Mouse (Mus musculus) intestine, embryonic 15.5 days (tissue): Measurements from ENCODE around the gene Snx29. TPM values are rescaled to one million over a fixed set of nuclear protein-coding genes. Genes with fewer than 3 reads are reported as not detected.
"Not testable (repeated sequence)": the region's sequence is repeated elsewhere in the genome, so short reads cannot be mapped to it uniquely, and the experiment has no call there.

ENCODE experiments used
- ATAC-seq: fragments of 200-750 bp; cut with Nextera tagmentation; 2 replicates; pipeline ENCODE4 v1.8.0; 2017; ENCODE audit warnings: moderate TSS enrichment, moderate library complexity
- H3K27ac ChIP-seq: fragments of 300-500 bp; sonication (generic); 2 replicates; pipeline ENCODE4 v1.5.1; 2015; ENCODE audit warnings: mild to moderate bottlenecking, inconsistent platforms
- H3K27me3 ChIP-seq: fragments of 300-500 bp; sonication (generic); replicated peaks from 2 replicates; pipeline ENCODE4 v1.6.1; 2015; ENCODE audit warnings: inconsistent platforms
- H3K36me3 ChIP-seq: fragments of 300-500 bp; sonication (generic); 2 replicates; pipeline ENCODE4 v1.6.1; 2015; ENCODE audit warnings: inconsistent platforms
- H3K4me1 ChIP-seq: fragments of 300-500 bp; sonication (generic); replicated peaks from 2 replicates; pipeline ENCODE4 v1.6.1; 2015; ENCODE audit warnings: inconsistent platforms
- H3K4me2 ChIP-seq: fragments of 300-500 bp; sonication (generic); replicated peaks from 2 replicates; pipeline ENCODE4 v1.6.1; 2015; ENCODE audit warnings: mild to moderate bottlenecking, inconsistent platforms
- H3K4me3 ChIP-seq: fragments of 300-500 bp; sonication (generic); replicated peaks from 2 replicates; pipeline ENCODE4 v1.5.1; 2015; ENCODE audit warnings: inconsistent platforms
- H3K9ac ChIP-seq: fragments of 300-500 bp; sonication (generic); 2 replicates; pipeline ENCODE4 v1.6.1; 2015; ENCODE audit warnings: inconsistent platforms
- H3K9me3 ChIP-seq: fragments of 300-500 bp; sonication (generic); 2 replicates; pipeline ENCODE4 v1.6.1; 2016; ENCODE audit warnings: inconsistent platforms
- WGBS: fragments of 180-500 bp; shearing (Covaris S2); methylation state at CpG from one replicate; pipeline ENCODE4 v1.1.7; 2015; 5-methylcytosine and 5-hydroxymethylcytosine counted together
- polyA plus RNA-seq: library from polyadenylated mRNA; unstranded; fragments of >200 nt; fragmentation: Nextera tagmentation; extraction: Ambion mirVana; gene quantifications from 2 replicates; pipeline ENCODE4 v1.2.1, GENCODE M21; 2015

The Snx29 gene
- polyA plus RNA-seq, 1 experiment from 2014 or later: 5.7 TPM

GRCm38 (mm10) chr16:11315786-11316320, 6.9 kb upstream of the Snx29 start:
- WGBS: 65% methylated on average over 5 of the region's 5 CpGs
- H3K4me3 ChIP-seq: no peak overlapping the region
- H3K4me2 ChIP-seq: no peak overlapping the region
- no peaks in the 10 kb centered on the region for H3K27me3 ChIP-seq
- no peaks in the 10 kb centered on the region for H3K4me1 ChIP-seq
- no peak overlapping the region for H3K9ac ChIP-seq
- ATAC-seq: 0 out of 2 replicates have a peak, but pooled peaks have one; percentile 31
- H3K9me3 ChIP-seq: no peaks in the 10 kb centered on the region
- H3K27ac ChIP-seq: no peak overlapping the region
- H3K36me3 ChIP-seq: no peaks in the 10 kb centered on the region

GRCm38 (mm10) chr16:11316748-11317147, 6.0 kb upstream of the Snx29 start:
- Histone ChIP-seq H3K4me1 (no peaks in the 10 kb centered on the region), H3K27me3 (no peaks in the 10 kb centered on the region), H3K4me3 (no peak overlapping the region), H3K36me3 (no peaks in the 10 kb centered on the region), H3K27ac (no peak overlapping the region), H3K4me2 (no peak overlapping the region), H3K9ac (no peak overlapping the region), H3K9me3 (no peaks in the 10 kb centered on the region)
- ATAC-seq: no peak
- WGBS: 79% methylated on average over 5 of the region's 5 CpGs

GRCm38 (mm10) chr16:11317324-11317723, 5.4 kb upstream of the Snx29 start:
- no peaks in the 10 kb centered on the region for H3K27me3 ChIP-seq

GRCm38 (mm10) chr16:11323324-11324051, 780 bp downstream of the Snx29 start:
- Histone ChIP-seq H3K27ac (peak overlapping the region; percentile 74), H3K9me3 (no peaks in the 10 kb centered on the region), H3K4me1 (peaks cover 10% of the 10 kb centered on the region; the same call in 1 of the 2 replicates), H3K4me3 (peak overlapping the region; percentile 94), H3K4me2 (peak overlapping the region; percentile 92), H3K9ac (peak overlapping the region; percentile 81), H3K27me3 (no peaks in the 10 kb centered on the region), H3K36me3 (no peaks in the 10 kb centered on the region)
- peak; percentile 26; the same call in 1 of the 2 replicates for ATAC-seq
- 4% methylated on average over 17 of the region's 17 CpGs for WGBS

More at GRCm38 (mm10) chr16:11317324-11317723, 5.4 kb upstream of the Snx29 start:
- Histone ChIP-seq H3K36me3 (no peaks in the 10 kb centered on the region), H3K9ac (no peak overlapping the region), H3K4me1 (0 out of 2 replicates have a peak, but pooled peaks cover 2% of the 10 kb centered on the region), H3K4me2 (no peak overlapping the region), H3K27ac (0 out of 2 replicates have a peak overlapping the region, but pooled peaks have one; percentile 54), H3K4me3 (no peak overlapping the region), H3K9me3 (no peaks in the 10 kb centered on the region)
- ATAC-seq: no peak
- WGBS: 75% methylated on average over 6 of the region's 6 CpGs

- no peak overlapping the region for H3K9ac ChIP-seq
- no peak for ATAC-seq
- no peaks in the 10 kb centered on the region for H3K9me3 ChIP-seq
- WGBS: 73% methylated on average over 3 of the region's 3 CpGs
- H3K27ac ChIP-seq: no peak overlapping the region
- no peaks in the 10 kb centered on the region for H3K27me3 ChIP-seq
- no peak overlapping the region for H3K4me2 ChIP-seq
- H3K4me1 ChIP-seq: no peaks in the 10 kb centered on the region
- H3K4me3 ChIP-seq: no peak overlapping the region
- no peaks in the 10 kb centered on the region for H3K36me3 ChIP-seq
These were observed 7.5 kb downstream of the Snx29 start for GRCm38 (mm10) chr16:11330081-11330800.

GRCm38 (mm10) chr16:11331030-11331429, 8.3 kb downstream of the Snx29 start:
- Histone ChIP-seq H3K4me1 (no peaks in the 10 kb centered on the region), H3K27me3 (no peaks in the 10 kb centered on the region), H3K9ac (no peak overlapping the region), H3K36me3 (no peaks in the 10 kb centered on the region), H3K27ac (no peak overlapping the region), H3K9me3 (no peaks in the 10 kb centered on the region), H3K4me2 (no peak overlapping the region), H3K4me3 (no peak overlapping the region)
- 69% methylated on average over 1 of the region's 1 CpGs for WGBS
- peak; percentile 68 for ATAC-seq

- H3K27me3 ChIP-seq: no peaks in the 10 kb centered on the region
- H3K4me2 ChIP-seq: no peak overlapping the region
- H3K9me3 ChIP-seq: no peaks in the 10 kb centered on the region
- H3K4me3 ChIP-seq: no peak overlapping the region
- no peak overlapping the region for H3K27ac ChIP-seq
- H3K9ac ChIP-seq: no peak overlapping the region
- 76% methylated on average over 4 of the region's 4 CpGs for WGBS
- H3K36me3 ChIP-seq: no peaks in the 10 kb centered on the region
- no peaks in the 10 kb centered on the region for H3K4me1 ChIP-seq
- 0 out of 2 replicates have a peak, but pooled peaks have one; percentile 23 for ATAC-seq
These were observed 20.6 kb downstream of the Snx29 start for GRCm38 (mm10) chr16:11343292-11343815.

- no peak overlapping the region for H3K9ac ChIP-seq
- H3K4me3 ChIP-seq: no peak overlapping the region
- H3K9me3 ChIP-seq: no peaks in the 10 kb centered on the region
- H3K4me1 ChIP-seq: no peaks in the 10 kb centered on the region
- WGBS: 61% methylated on average over 7 of the region's 7 CpGs
- ATAC-seq: no peak
- no peaks in the 10 kb centered on the region for H3K36me3 ChIP-seq
- H3K27me3 ChIP-seq: no peaks in the 10 kb centered on the region
- no peak overlapping the region for H3K4me2 ChIP-seq
- H3K27ac ChIP-seq: no peak overlapping the region
These were observed 29.2 kb downstream of the Snx29 start for GRCm38 (mm10) chr16:11351903-11352302.

- H3K4me1 ChIP-seq: no peaks in the 10 kb centered on the region
- no peak overlapping the region for H3K4me3 ChIP-seq
- H3K27me3 ChIP-seq: no peaks in the 10 kb centered on the region
- H3K4me2 ChIP-seq: no peak overlapping the region
- ATAC-seq: no peak
- H3K9ac ChIP-seq: no peak overlapping the region
- WGBS: 65% methylated on average over 5 of the region's 5 CpGs
- H3K9me3 ChIP-seq: no peaks in the 10 kb centered on the region
- H3K36me3 ChIP-seq: no peaks in the 10 kb centered on the region
- H3K27ac ChIP-seq: no peak overlapping the region
These were observed 36.5 kb downstream of the Snx29 start for GRCm38 (mm10) chr16:11359173-11359572.

- H3K27ac ChIP-seq: no peak overlapping the region
- no peaks in the 10 kb centered on the region for H3K36me3 ChIP-seq
- WGBS: 44% methylated on average over 10 of the region's 10 CpGs
- H3K4me1 ChIP-seq: no peaks in the 10 kb centered on the region
- no peak overlapping the region for H3K4me2 ChIP-seq
- peak; percentile 25; the same call in 1 of the 2 replicates for ATAC-seq
- H3K9me3 ChIP-seq: no peaks in the 10 kb centered on the region
- H3K9ac ChIP-seq: no peak overlapping the region
- no peak overlapping the region for H3K4me3 ChIP-seq
- no peaks in the 10 kb centered on the region for H3K27me3 ChIP-seq
These were observed 37.2 kb downstream of the Snx29 start for GRCm38 (mm10) chr16:11359919-11360318.

GRCm38 (mm10) chr16:11360576-11360975, 37.9 kb downstream of the Snx29 start:
- not testable (repeated sequence) for H3K9ac ChIP-seq, H3K27ac ChIP-seq, H3K36me3 ChIP-seq, H3K4me3 ChIP-seq, H3K27me3 ChIP-seq, H3K4me2 ChIP-seq, H3K9me3 ChIP-seq, ATAC-seq, H3K4me1 ChIP-seq
- WGBS: 94% methylated on average over 2 of the region's 2 CpGs

- H3K27ac ChIP-seq: no peak overlapping the region
These were observed 42.9 kb downstream of the Snx29 start for GRCm38 (mm10) chr16:11365626-11366025.

More at GRCm38 (mm10) chr16:11365626-11366025, 42.9 kb downstream of the Snx29 start:
- H3K9me3 ChIP-seq: no peaks in the 10 kb centered on the region
- no peak for ATAC-seq
- WGBS: 51% methylated on average over 5 of the region's 5 CpGs
- no peaks in the 10 kb centered on the region for H3K27me3 ChIP-seq
- H3K9ac ChIP-seq: no peak overlapping the region
- H3K4me2 ChIP-seq: no peak overlapping the region
- H3K4me3 ChIP-seq: no peak overlapping the region
- H3K4me1 ChIP-seq: peaks cover 8% of the 10 kb centered on the region
- H3K36me3 ChIP-seq: no peaks in the 10 kb centered on the region
